Mouse (Mus musculus): ENCODE measurements at regions not wholly inside any gene's neighbourhood (a gene's known extent, or its start where the extent isn't known, plus 50 kb on each side); places are given as distances from the start of the nearest gene placed in this dataset.

DNA sequence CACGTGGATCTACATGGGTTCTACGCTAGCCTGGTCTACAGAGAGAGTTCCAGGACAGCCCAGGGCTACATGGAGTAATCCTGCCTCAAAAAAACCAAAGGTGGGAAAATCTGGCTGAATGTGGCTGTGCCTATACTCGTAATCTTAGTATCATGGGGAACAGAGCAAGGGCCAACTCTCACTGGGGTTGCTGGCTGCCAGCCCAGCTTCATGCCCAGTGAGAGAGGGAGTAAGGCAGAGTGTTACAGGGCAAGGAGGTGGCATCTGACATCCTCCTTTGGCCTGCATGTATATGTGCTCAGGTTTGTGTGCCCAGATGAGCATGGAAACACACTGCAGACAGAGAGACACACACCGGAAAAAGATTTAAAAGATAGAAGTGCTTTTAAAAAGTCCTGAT lies 168.4 kb downstream of the Hhipl2 start:
- no peaks in the 10 kb centered on the region for H3K9me3 ChIP-seq (ENCODE audit: control insufficient read depth, insufficient read depth, low read depth, low read length)
- no peak overlapping the region for H3K9ac ChIP-seq (ENCODE audit: insufficient read depth, low read depth, low read length, poor library complexity, severe bottlenecking)
- TF ChIP-seq HCFC1 (IDR thresholded peaks at IDR 0.05; ENCODE audit: borderline replicate concordance, insufficient read depth, low read length) = no peak
- no peak for TF ChIP-seq ZC3H11A (IDR thresholded peaks at IDR 0.05; ENCODE audit: borderline replicate concordance, low read depth, low read length)
- no peak for TF ChIP-seq ZNF384 (IDR thresholded peaks at IDR 0.05; ENCODE audit: low read depth, low read length)
- no peak for TF ChIP-seq CHD2 (IDR thresholded peaks at IDR 0.05; ENCODE audit: low read depth, low read length)
- TF ChIP-seq MAFK (IDR thresholded peaks at IDR 0.05; ENCODE audit: insufficient read depth, low read depth, low read length) = no peak
- H3K4me1 ChIP-seq (ENCODE audit: control insufficient read depth in 2 of 2, insufficient read depth in 2 of 2, low read length in 2 of 2, poor library complexity in 1 of 2) = no peaks in the 10 kb centered on the region
- in situ Hi-C loops (cut with MboI; ENCODE audit: low sequenced_read_pairs in 2 of 2, unreplicated experiment in 2 of 2) = no loop called here
- H3K4me3 ChIP-seq (ENCODE audit: insufficient read depth in 1 of 2, low read depth in 1 of 2, low read length in 2 of 2, poor library complexity in 1 of 2, severe bottlenecking in 1 of 2) = no peak overlapping the region
- H3K36me3 ChIP-seq (ENCODE audit: control insufficient read depth, insufficient read depth, low read length, poor library complexity, severe bottlenecking) = no peaks in the 10 kb centered on the region
- DNase-seq (ENCODE audit: low read depth, low spot score) = no peak
- H3K27ac ChIP-seq (ENCODE audit: insufficient read depth, low read depth, low read length, poor library complexity, severe bottlenecking) = no peak overlapping the region

DNA sequence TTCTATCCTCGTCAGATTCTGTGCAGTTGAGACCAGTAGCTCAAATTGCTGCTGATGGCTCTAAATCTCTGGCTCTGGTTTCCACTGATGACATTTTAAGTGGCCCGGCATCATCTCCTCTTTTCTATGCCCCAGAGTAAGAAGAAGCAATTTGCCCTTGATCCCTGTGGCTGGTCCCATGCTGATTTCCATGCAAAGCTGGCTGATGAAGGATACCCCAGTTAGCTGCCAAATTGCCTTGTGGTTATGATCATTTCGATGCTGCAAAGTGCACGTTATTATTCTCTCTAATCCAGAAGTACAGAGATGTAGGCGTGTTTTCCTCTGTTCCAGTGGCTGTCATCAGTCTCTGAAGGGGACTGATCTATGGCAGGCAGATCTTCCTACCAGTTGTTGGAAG lies 177.3 kb downstream of the Hhipl2 start:
- Histone ChIP-seq H3K27ac (ENCODE audit: insufficient read depth, low read depth, low read length, poor library complexity, severe bottlenecking) (no peak overlapping the region), H3K36me3 (ENCODE audit: control insufficient read depth, insufficient read depth, low read length, poor library complexity, severe bottlenecking) (no peaks in the 10 kb centered on the region), H3K9me3 (ENCODE audit: control insufficient read depth, insufficient read depth, low read depth, low read length) (no peaks in the 10 kb centered on the region), H3K4me1 (ENCODE audit: control insufficient read depth in 2 of 2, insufficient read depth in 2 of 2, low read length in 2 of 2, poor library complexity in 1 of 2) (0 out of 4 replicates have a peak, but pooled peaks cover 0 to 2% of the 10 kb centered on the region in 2 experiments), H3K9ac (ENCODE audit: insufficient read depth, low read depth, low read length, poor library complexity, severe bottlenecking) (no peak overlapping the region), H3K4me3 (ENCODE audit: insufficient read depth in 1 of 2, low read depth in 1 of 2, low read length in 2 of 2, poor library complexity in 1 of 2, severe bottlenecking in 1 of 2) (no peak overlapping the region)
- in situ Hi-C loops (cut with MboI; ENCODE audit: low sequenced_read_pairs in 2 of 2, unreplicated experiment in 2 of 2) = no loop called here
- no peak for TF ChIP-seq CHD2 (IDR thresholded peaks at IDR 0.05; ENCODE audit: low read depth, low read length)
- TF ChIP-seq MAFK (IDR thresholded peaks at IDR 0.05; ENCODE audit: insufficient read depth, low read depth, low read length) = no peak
- TF ChIP-seq HCFC1 (IDR thresholded peaks at IDR 0.05; ENCODE audit: borderline replicate concordance, insufficient read depth, low read length) = no peak
- no peak for TF ChIP-seq ZC3H11A (IDR thresholded peaks at IDR 0.05; ENCODE audit: borderline replicate concordance, low read depth, low read length)
- no peak for TF ChIP-seq ZNF384 (IDR thresholded peaks at IDR 0.05; ENCODE audit: low read depth, low read length)
- DNase-seq (ENCODE audit: low read depth, low spot score) = no peak

DNA sequence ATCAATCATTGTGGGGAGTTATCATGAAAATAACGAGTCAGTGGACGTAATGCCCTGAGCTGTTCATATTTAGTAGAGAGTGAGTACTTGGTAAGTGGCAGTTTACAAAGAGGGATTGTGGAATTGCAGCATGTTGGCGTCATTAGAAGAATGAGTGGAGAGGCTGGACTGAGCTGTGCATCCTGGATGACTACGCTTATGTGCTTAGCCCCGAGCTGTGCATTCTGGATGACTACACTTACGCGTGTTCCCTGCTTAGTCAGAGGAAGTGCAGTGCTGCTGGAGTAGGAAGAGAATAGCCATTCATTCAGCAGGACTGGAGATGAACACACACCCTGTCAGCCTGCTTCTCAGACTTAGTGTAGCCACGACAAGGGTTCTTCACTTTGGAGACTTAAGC lies 182.5 kb downstream of the Hhipl2 start:
- in situ Hi-C loops (cut with MboI; ENCODE audit: low sequenced_read_pairs in 2 of 2, unreplicated experiment in 2 of 2) = no loop called here
- TF ChIP-seq MAFK (IDR thresholded peaks at IDR 0.05; ENCODE audit: insufficient read depth, low read depth, low read length) (no peak), ZNF384 (IDR thresholded peaks at IDR 0.05; ENCODE audit: low read depth, low read length) (no peak), ZC3H11A (IDR thresholded peaks at IDR 0.05; ENCODE audit: borderline replicate concordance, low read depth, low read length) (no peak), HCFC1 (IDR thresholded peaks at IDR 0.05; ENCODE audit: borderline replicate concordance, insufficient read depth, low read length) (no peak)
- Histone ChIP-seq H3K4me3 (ENCODE audit: insufficient read depth in 1 of 2, low read depth in 1 of 2, low read length in 2 of 2, poor library complexity in 1 of 2, severe bottlenecking in 1 of 2) (no peak overlapping the region), H3K27ac (ENCODE audit: insufficient read depth, low read depth, low read length, poor library complexity, severe bottlenecking) (no peak overlapping the region), H3K4me1 (ENCODE audit: control insufficient read depth in 2 of 2, insufficient read depth in 2 of 2, low read length in 2 of 2, poor library complexity in 1 of 2) (no peaks in the 10 kb centered on the region), H3K36me3 (ENCODE audit: control insufficient read depth, insufficient read depth, low read length, poor library complexity, severe bottlenecking) (no peaks in the 10 kb centered on the region), H3K9me3 (ENCODE audit: control insufficient read depth, insufficient read depth, low read depth, low read length) (no peaks in the 10 kb centered on the region), H3K9ac (ENCODE audit: insufficient read depth, low read depth, low read length, poor library complexity, severe bottlenecking) (no peak overlapping the region)
- DNase-seq (ENCODE audit: low read depth, low spot score) = no peak

- in situ Hi-C loops (cut with MboI; ENCODE audit: low sequenced_read_pairs in 2 of 2, unreplicated experiment in 2 of 2) = no loop called here
- Histone ChIP-seq H3K4me3 (ENCODE audit: insufficient read depth in 1 of 2, low read depth in 1 of 2, low read length in 2 of 2, poor library complexity in 1 of 2, severe bottlenecking in 1 of 2) (no peak overlapping the region), H3K9ac (ENCODE audit: insufficient read depth, low read depth, low read length, poor library complexity, severe bottlenecking) (no peak overlapping the region), H3K27ac (ENCODE audit: insufficient read depth, low read depth, low read length, poor library complexity, severe bottlenecking) (no peak overlapping the region), H3K4me1 (ENCODE audit: control insufficient read depth in 2 of 2, insufficient read depth in 2 of 2, low read length in 2 of 2, poor library complexity in 1 of 2) (no peaks in the 10 kb centered on the region), H3K36me3 (ENCODE audit: control insufficient read depth, insufficient read depth, low read length, poor library complexity, severe bottlenecking) (no peaks in the 10 kb centered on the region), H3K9me3 (ENCODE audit: control insufficient read depth, insufficient read depth, low read depth, low read length) (no peaks in the 10 kb centered on the region)
- no peak for TF ChIP-seq CHD2 (IDR thresholded peaks at IDR 0.05; ENCODE audit: low read depth, low read length)
- no peak for TF ChIP-seq HCFC1 (IDR thresholded peaks at IDR 0.05; ENCODE audit: borderline replicate concordance, insufficient read depth, low read length)
- TF ChIP-seq ZC3H11A (IDR thresholded peaks at IDR 0.05; ENCODE audit: borderline replicate concordance, low read depth, low read length) = no peak
- no peak for TF ChIP-seq MAFK (IDR thresholded peaks at IDR 0.05; ENCODE audit: insufficient read depth, low read depth, low read length)
- TF ChIP-seq ZNF384 (IDR thresholded peaks at IDR 0.05; ENCODE audit: low read depth, low read length) = no peak
- DNase-seq (ENCODE audit: low read depth, low spot score) = no peak
These were observed 194.1 kb downstream of the Hhipl2 start for GRCm38 (mm10) chr1:183611966-183612694.

All from ES-E14 (cell line).